Mouse (Mus musculus) heart, postnatal 0 days (tissue): ENCODE data around the gene Nhsl1. TPM values are rescaled to one million over a fixed set of nuclear protein-coding genes. Genes with fewer than 3 reads are reported as not detected.
A peak's percentile ranks its signal among the peaks of the same experiment; 100 is the strongest.

Experiments used
- ATAC-seq: fragments of 200-750 bp; cut with Nextera tagmentation; 2 replicates; pipeline ENCODE4 v1.8.0; 2017; ENCODE audit warnings: low read depth, moderate number of reproducible peaks, moderate library complexity; ENCODE audit not compliant: insufficient read depth
- DNase-seq: peaks from one replicate; pipeline ENCODE4 v3.0.0-alpha.2; 2016; ENCODE audit warnings: low spot score
- H3K27ac ChIP-seq: fragments of 300-500 bp; sonication (generic); 2 replicates; pipeline ENCODE4 v1.5.1; 2014; ENCODE audit warnings: low read depth, mild to moderate bottlenecking
- H3K27me3 ChIP-seq: fragments of 300-500 bp; sonication (generic); 2 replicates; pipeline ENCODE4 v1.6.1; 2014; ENCODE audit warnings: low read length, mixed read lengths; ENCODE audit not compliant: control insufficient read depth, insufficient read depth
- H3K36me3 ChIP-seq: fragments of 300-500 bp; sonication (generic); replicated peaks from 2 replicates; pipeline ENCODE4 v1.6.1; 2014; ENCODE audit warnings: low read length, mixed read lengths; ENCODE audit not compliant: control insufficient read depth, insufficient read depth
- H3K4me1 ChIP-seq: fragments of 300-500 bp; sonication (generic); 2 replicates; pipeline ENCODE4 v1.6.1; 2014; ENCODE audit warnings: antibody characterized with exemption; ENCODE audit not compliant: control insufficient read depth, insufficient read depth
- H3K4me2 ChIP-seq: fragments of 300-500 bp; sonication (generic); 2 replicates; pipeline ENCODE4 v1.6.1; 2014; ENCODE audit warnings: low read depth, mild to moderate bottlenecking, low read length, moderate library complexity
- H3K4me3 ChIP-seq: fragments of 300-500 bp; sonication (generic); 2 replicates; pipeline ENCODE4 v1.5.1; 2014; ENCODE audit warnings: low read depth, low read length
- H3K9ac ChIP-seq: fragments of 300-500 bp; sonication (generic); replicated peaks from 2 replicates; pipeline ENCODE4 v1.6.1; 2014; ENCODE audit warnings: low read depth, low read length, mixed read lengths
- H3K9me3 ChIP-seq: fragments of 300-500 bp; sonication (generic); replicated peaks from 2 replicates; pipeline ENCODE4 v1.6.1; 2016; ENCODE audit warnings: low read length; ENCODE audit not compliant: control insufficient read depth
- CTCF ChIP-seq: IDR thresholded peaks from 2 replicates; pipeline ENCODE4 v1.5.1; 2016; ENCODE audit warnings: antibody characterized with exemption, control low read depth, low read depth
- EP300 ChIP-seq: IDR thresholded peaks from 2 replicates; pipeline ENCODE4 v1.6.1; 2016; ENCODE audit warnings: antibody characterized with exemption, low read depth
- WGBS: fragments of 180-500 bp; shearing (Covaris S2); extraction: QIAGEN DNeasy Blood & Tissue Kit; methylation state at CpG from one replicate; pipeline ENCODE4 v1.1.7; 2014; 5-methylcytosine and 5-hydroxymethylcytosine counted together
- polyA plus RNA-seq: library from polyadenylated mRNA; unstranded; fragments of >200 nt; fragmentation: Nextera tagmentation; extraction: Ambion mirVana; gene quantifications from 2 replicates; pipeline ENCODE4 v1.2.1, GENCODE M21; 2015
- total RNA-seq: library from RNA; depleted of rRNA; stranded (reverse); fragments of >200 nt; gene quantifications from 2 replicates; pipeline ENCODE4 v1.2.3, GENCODE M21; 2014; ENCODE audit warnings: low replicate concordance

Gene Nhsl1
- total and polyA plus RNA-seq, 2 experiments from 2014 or later, result 8.8 to 20.1 TPM

DNA sequence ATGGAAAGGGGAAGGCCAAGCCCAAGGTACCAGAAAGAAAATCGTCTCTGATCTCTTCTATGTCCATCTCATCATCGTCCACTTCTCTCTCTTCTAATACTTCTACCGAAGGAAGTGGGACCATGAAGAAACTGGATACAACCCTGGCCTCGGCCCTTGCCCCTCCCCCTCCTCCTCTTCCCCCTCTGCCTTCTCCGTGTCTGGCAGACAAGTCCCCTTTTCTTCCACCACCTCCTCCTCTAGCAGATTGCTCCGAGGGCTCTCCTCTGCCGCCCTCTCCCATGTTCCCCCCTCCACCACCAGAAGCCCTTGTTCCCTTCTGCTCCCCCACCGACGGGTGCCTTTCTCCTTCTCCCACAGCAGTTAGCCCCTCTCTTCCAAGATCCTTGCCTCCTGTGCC is 206.9 kb downstream of the Nhsl1 start:
- Histone ChIP-seq H3K27me3 (no peaks in the 10 kb centered on the region), H3K9ac (no peak overlapping the region), H3K36me3 (peaks cover 27% of the 10 kb centered on the region), H3K4me2 (peak overlapping the region; percentile 31; the same call in 1 of the 2 replicates), H3K4me1 (peaks cover 15% of the 10 kb centered on the region), H3K27ac (no peak overlapping the region), H3K4me3 (no peak overlapping the region), H3K9me3 (no peaks in the 10 kb centered on the region)
- WGBS, result 58% methylated on average over 9 of the region's 9 CpGs
- DNase-seq (no peak), ATAC-seq (no peak)
- TF ChIP-seq CTCF (no peak), EP300 (no peak)

DNA sequence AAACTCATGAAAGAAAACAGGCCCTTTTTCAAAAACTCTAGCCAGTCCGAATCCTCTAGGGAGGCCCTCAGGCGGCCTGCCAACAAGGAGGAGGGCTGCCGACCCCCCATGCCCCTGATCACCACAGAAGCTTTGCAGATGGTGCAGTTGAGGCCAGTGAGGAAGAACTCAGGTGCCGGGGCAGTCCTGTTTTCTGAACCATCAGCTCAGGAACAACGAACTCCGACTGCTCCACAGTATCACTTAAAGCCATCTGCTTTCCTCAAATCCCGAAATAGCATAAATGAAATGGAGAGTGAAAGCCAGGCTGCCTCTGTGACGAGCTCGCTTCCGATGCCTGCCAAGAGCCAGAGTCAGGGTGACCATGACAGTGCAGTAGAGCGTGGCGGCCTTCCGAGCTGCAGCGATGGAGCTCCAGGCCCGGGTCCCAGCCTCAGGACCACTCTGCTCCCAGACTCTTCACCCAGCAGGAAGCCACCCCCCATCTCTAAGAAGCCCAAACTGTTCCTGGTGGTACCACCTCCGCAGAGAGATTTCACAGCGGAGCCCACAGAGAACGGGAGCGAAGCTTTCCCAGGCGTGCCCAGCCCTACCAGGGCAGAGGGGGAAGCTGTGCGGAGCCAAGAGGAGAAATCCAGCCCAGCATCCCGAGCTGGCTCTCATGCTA is 207.5 kb downstream of the Nhsl1 start:
- Histone ChIP-seq H3K9me3 (no peaks in the 10 kb centered on the region), H3K27me3 (no peaks in the 10 kb centered on the region), H3K36me3 (peaks cover 32% of the 10 kb centered on the region), H3K4me2 (peak overlapping the region; percentile 31; the same call in 1 of the 2 replicates), H3K4me1 (peaks cover 15% of the 10 kb centered on the region), H3K27ac (0 out of 2 replicates have a peak overlapping the region, but pooled peaks have one; percentile 22), H3K9ac (no peak overlapping the region), H3K4me3 (no peak overlapping the region)
- ATAC-seq (peak; percentile 50), DNase-seq (no peak)
- TF ChIP-seq CTCF, result no peak
- TF ChIP-seq EP300, result no peak
- whole genome bisulfite sequencing, result 59% methylated on average over 22 of the region's 22 CpGs

DNA sequence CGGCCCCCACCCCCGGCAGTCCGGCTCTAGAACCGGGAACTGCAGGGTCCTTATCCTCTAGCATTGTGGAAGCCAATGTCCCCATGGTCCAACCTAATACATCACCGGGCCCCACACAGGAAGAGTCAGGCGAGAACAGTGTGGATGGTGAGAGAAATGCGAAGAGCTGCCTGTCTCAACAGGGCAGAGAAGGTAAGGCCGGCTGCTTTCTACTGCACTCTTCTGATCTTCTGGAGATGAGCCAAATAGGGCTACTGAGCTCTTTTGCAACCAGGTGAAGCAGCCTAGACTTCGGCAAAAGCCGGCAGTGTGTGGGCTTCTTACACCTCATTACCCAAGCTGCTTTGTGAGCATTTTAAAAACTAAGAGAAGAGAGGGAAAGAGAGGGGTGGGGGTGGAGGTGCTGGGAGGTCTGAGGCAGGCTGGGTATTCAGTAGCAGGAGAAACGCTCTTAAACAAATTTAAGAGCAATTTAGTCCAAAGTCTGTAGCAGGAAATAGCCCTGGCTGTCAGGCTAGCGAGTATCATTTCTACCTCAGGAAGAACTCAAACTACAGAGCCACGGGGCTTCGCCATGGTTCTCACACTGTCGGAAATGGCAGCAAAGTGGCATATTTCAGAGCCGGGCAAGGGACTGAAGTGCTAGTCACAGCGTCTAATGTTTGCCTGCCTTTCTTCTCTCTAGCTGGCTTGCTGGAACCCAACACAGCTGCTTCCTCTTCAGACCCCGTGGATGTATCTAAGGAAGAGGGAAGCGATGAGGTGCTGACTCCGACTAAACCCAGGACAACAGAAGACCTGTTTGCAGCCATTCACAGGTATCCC is 208.3 kb downstream of the Nhsl1 start:
- H3K36me3 ChIP-seq, result peaks cover 40% of the 10 kb centered on the region
- no peak overlapping the region for H3K4me2 ChIP-seq
- TF ChIP-seq EP300 (no peak), CTCF (no peak)
- no peak overlapping the region for H3K4me3 ChIP-seq
- peaks cover 15% of the 10 kb centered on the region for H3K4me1 ChIP-seq
- peak overlapping the region; percentile 4; the same call in 1 of the 2 replicates for H3K27ac ChIP-seq
- ATAC-seq, result 0 out of 2 replicates have a peak, but pooled peaks have one; percentile 4
- WGBS, result 70% methylated on average over 20 of the region's 20 CpGs
- no peak overlapping the region for H3K9ac ChIP-seq
- H3K9me3 ChIP-seq, result no peaks in the 10 kb centered on the region
- DNase-seq, result no peak
- no peaks in the 10 kb centered on the region for H3K27me3 ChIP-seq

DNA sequence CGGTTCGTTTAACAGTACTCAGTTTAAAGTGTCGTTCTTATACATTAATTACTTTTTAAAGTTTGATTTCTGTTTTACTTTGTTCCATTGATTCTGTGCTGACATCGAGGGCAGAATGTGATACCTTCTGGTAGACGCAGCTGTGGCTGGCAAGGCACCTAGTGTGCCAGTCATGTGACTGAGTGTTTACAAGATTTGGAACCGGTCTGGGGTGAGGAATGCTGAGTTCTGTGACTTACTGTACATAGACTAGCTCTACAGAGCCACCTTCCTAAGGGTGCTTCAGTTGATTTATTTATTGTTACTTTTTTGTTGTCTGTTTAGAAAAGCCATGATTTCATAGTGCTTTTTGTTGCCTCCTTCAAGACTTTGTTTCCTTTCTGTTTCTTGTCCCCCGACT is 209.0 kb downstream of the Nhsl1 start:
- H3K4me3 ChIP-seq, result no peak overlapping the region
- H3K36me3 ChIP-seq, result peaks cover 45% of the 10 kb centered on the region
- DNase-seq, result no peak
- no peak overlapping the region for H3K4me2 ChIP-seq
- no peaks in the 10 kb centered on the region for H3K9me3 ChIP-seq
- no peak for TF ChIP-seq EP300
- TF ChIP-seq CTCF, result no peak
- H3K9ac ChIP-seq, result no peak overlapping the region
- H3K27me3 ChIP-seq, result no peaks in the 10 kb centered on the region
- 0 out of 2 replicates have a peak, but pooled peaks have one; percentile 49 for ATAC-seq
- H3K4me1 ChIP-seq, result peaks cover 15% of the 10 kb centered on the region
- WGBS, result 54% methylated on average over 7 of the region's 7 CpGs
- H3K27ac ChIP-seq, result peak overlapping the region; percentile 30; the same call in 1 of the 2 replicates

DNA sequence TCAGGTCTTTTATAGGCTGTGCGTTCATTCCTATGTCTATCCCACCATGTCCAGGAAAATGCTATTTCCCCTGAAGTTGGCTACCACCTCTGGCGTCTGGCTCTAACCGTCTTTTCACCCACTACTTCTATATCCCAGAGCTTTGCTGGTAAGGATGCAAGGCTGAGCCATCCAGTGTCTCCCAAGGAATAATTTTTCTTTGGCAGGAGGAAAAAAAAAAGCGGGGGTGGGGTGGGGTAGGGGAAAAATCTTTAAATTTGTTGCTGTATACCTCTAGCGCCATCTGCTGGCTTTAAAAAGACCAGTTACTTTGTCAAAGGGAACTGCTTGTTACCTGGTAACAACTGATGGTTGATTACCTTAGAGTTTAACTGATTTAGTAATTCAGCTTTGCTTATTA is 209.7 kb downstream of the Nhsl1 start:
- Histone ChIP-seq H3K36me3 (peaks cover 49% of the 10 kb centered on the region), H3K4me2 (no peak overlapping the region), H3K9me3 (no peaks in the 10 kb centered on the region), H3K27ac (no peak overlapping the region), H3K4me3 (no peak overlapping the region), H3K9ac (no peak overlapping the region), H3K4me1 (peaks cover 15% of the 10 kb centered on the region), H3K27me3 (no peaks in the 10 kb centered on the region)
- 50% methylated on average over 5 of the region's 5 CpGs for WGBS
- DNase-seq (no peak), ATAC-seq (no peak)
- TF ChIP-seq CTCF, result peak; percentile 64
- no peak for TF ChIP-seq EP300
